Mouse (Mus musculus) embryonic facial prominence, embryonic 15.5 days (tissue): ENCODE results near the gene Cd63. TPM values are rescaled to one million over a fixed set of nuclear protein-coding genes. Genes with fewer than 3 reads are reported as not detected.

Experiments used
- ATAC-seq: fragments of 200-750 bp; cut with Nextera tagmentation; 2 replicates; pipeline ENCODE4 v1.8.0; 2017; ENCODE audit warnings: low read depth, moderate TSS enrichment; ENCODE audit not compliant: insufficient number of reproducible peaks, low FRiP score, low TSS enrichment
- H3K27ac ChIP-seq: fragments of 300-500 bp; sonication (generic); replicated peaks from 2 replicates; pipeline ENCODE4 v1.5.1; 2015; ENCODE audit warnings: mild to moderate bottlenecking, inconsistent platforms
- H3K27me3 ChIP-seq: fragments of 300-500 bp; sonication (generic); 2 replicates; pipeline ENCODE4 v1.6.1; 2015; ENCODE audit warnings: inconsistent platforms
- H3K36me3 ChIP-seq: fragments of 300-500 bp; sonication (generic); 2 replicates; pipeline ENCODE4 v1.6.1; 2015; ENCODE audit warnings: mild to moderate bottlenecking, inconsistent platforms
- H3K4me1 ChIP-seq: fragments of 300-500 bp; sonication (generic); 2 replicates; pipeline ENCODE4 v1.6.1; 2015; ENCODE audit warnings: inconsistent platforms
- H3K4me2 ChIP-seq: fragments of 300-500 bp; sonication (generic); replicated peaks from 2 replicates; pipeline ENCODE4 v1.6.1; 2015; ENCODE audit warnings: mild to moderate bottlenecking, inconsistent platforms
- H3K4me3 ChIP-seq: fragments of 300-500 bp; sonication (generic); replicated peaks from 2 replicates; pipeline ENCODE4 v1.5.1; 2015; ENCODE audit warnings: mild to moderate bottlenecking, inconsistent platforms
- H3K9ac ChIP-seq: fragments of 300-500 bp; sonication (generic); 2 replicates; pipeline ENCODE4 v1.6.1; 2015; ENCODE audit warnings: inconsistent platforms
- H3K9me3 ChIP-seq: fragments of 300-500 bp; sonication (generic); replicated peaks from 2 replicates; pipeline ENCODE4 v1.6.1; 2016; ENCODE audit warnings: inconsistent platforms
- WGBS: fragments of 180-500 bp; shearing (Covaris S2); methylation state at CpG from one replicate; pipeline ENCODE4 v1.1.7; 2015; 5-methylcytosine and 5-hydroxymethylcytosine counted together
- polyA plus RNA-seq: library from polyadenylated mRNA; unstranded; fragments of >200 nt; fragmentation: Nextera tagmentation; extraction: Ambion mirVana; gene quantifications from 2 replicates; pipeline ENCODE4 v1.2.1, GENCODE M21; 2015

Cd63 gene
- polyA plus RNA-seq, 1 experiment from 2014 or later: 1,010 TPM

- Histone ChIP-seq H3K9ac (peak within 1 kb of the TSS; percentile 72), H3K4me3 (peak within 1 kb of the TSS; percentile 77), H3K27me3 (peaks cover 10% of the 10 kb centered on the region), H3K9me3 (no peaks in the 10 kb centered on the region), H3K4me1 (peaks cover 42% of the 10 kb centered on the region), H3K4me2 (peak within 1 kb of the TSS; percentile 86), H3K36me3 (peaks cover 5% of the 10 kb centered on the region; the same call in 1 of the 2 replicates), H3K27ac (peak within 1 kb of the TSS; percentile 89)
- WGBS: under 1% methylated on average over 52 of the region's 89 CpGs
- peak; percentile 88 for ATAC-seq
Observed at GRCm38 (mm10) chr10:128891296-128892094, 9.3 kb upstream of the Cd63 start, which contains the start of gene Gdf11. Gene Gdf11 (minus strand): TSS chr10:128891718.

- Histone ChIP-seq H3K27me3 (peaks cover 12% of the 10 kb centered on the region), H3K36me3 (peaks cover 3% of the 10 kb centered on the region; the same call in 1 of the 2 replicates), H3K9ac (peak overlapping the region; percentile 23; the same call in 1 of the 2 replicates), H3K27ac (peak overlapping the region; percentile 89), H3K4me3 (peak overlapping the region; percentile 77), H3K4me2 (peak overlapping the region; percentile 86), H3K4me1 (peaks cover 44% of the 10 kb centered on the region), H3K9me3 (no peaks in the 10 kb centered on the region)
- 3% methylated on average over 9 of the region's 9 CpGs for WGBS
- ATAC-seq: no peak
Observed at GRCm38 (mm10) chr10:128892246-128892645, 8.5 kb upstream of the Cd63 start.

- H3K9me3 ChIP-seq: no peaks in the 10 kb centered on the region
- peak overlapping the region; percentile 35 for H3K4me2 ChIP-seq
- H3K36me3 ChIP-seq: no peaks in the 10 kb centered on the region
- peaks cover 26% of the 10 kb centered on the region for H3K4me1 ChIP-seq
- WGBS: under 1% methylated on average over 9 of the region's 9 CpGs
- ATAC-seq: no peak
- H3K27ac ChIP-seq: no peak overlapping the region
- peak overlapping the region; percentile 17 for H3K4me3 ChIP-seq
- no peak overlapping the region for H3K9ac ChIP-seq
- peaks cover 12% of the 10 kb centered on the region for H3K27me3 ChIP-seq
Observed at GRCm38 (mm10) chr10:128895437-128895836, 5.4 kb upstream of the Cd63 start.

- 5% methylated on average over 17 of the region's 17 CpGs for WGBS
Observed at GRCm38 (mm10) chr10:128895952-128896693, 4.7 kb upstream of the Cd63 start.

GRCm38 (mm10) chr10:128896807-128897206 is 4.0 kb upstream of the Cd63 start:
- Histone ChIP-seq H3K9ac (no peak overlapping the region), H3K4me1 (peaks cover 22% of the 10 kb centered on the region), H3K4me3 (no peak overlapping the region), H3K36me3 (no peaks in the 10 kb centered on the region), H3K27me3 (peaks cover 12% of the 10 kb centered on the region), H3K4me2 (no peak overlapping the region), H3K9me3 (no peaks in the 10 kb centered on the region), H3K27ac (peak overlapping the region; percentile 28; the same call in 1 of the 2 replicates)
- WGBS: 25% methylated on average over 1 of the region's 1 CpGs
- peak; percentile 68 for ATAC-seq

More at GRCm38 (mm10) chr10:128895952-128896693, 4.7 kb upstream of the Cd63 start:
- H3K36me3 ChIP-seq: no peaks in the 10 kb centered on the region
- peaks cover 22% of the 10 kb centered on the region for H3K4me1 ChIP-seq
- peaks cover 12% of the 10 kb centered on the region for H3K27me3 ChIP-seq
- H3K4me2 ChIP-seq: peak overlapping the region; percentile 35
- peak overlapping the region; percentile 17 for H3K4me3 ChIP-seq
- no peaks in the 10 kb centered on the region for H3K9me3 ChIP-seq
- peak overlapping the region; percentile 28; the same call in 1 of the 2 replicates for H3K27ac ChIP-seq
- ATAC-seq: peak; percentile 42; the same call in 1 of the 2 replicates
- H3K9ac ChIP-seq: no peak overlapping the region

- Histone ChIP-seq H3K9ac (no peak overlapping the region), H3K27ac (no peak overlapping the region; the same call in 1 of the 2 replicates), H3K9me3 (no peaks in the 10 kb centered on the region), H3K4me3 (no peak overlapping the region), H3K4me2 (no peak overlapping the region), H3K4me1 (peaks cover 18% of the 10 kb centered on the region), H3K27me3 (peaks cover 12% of the 10 kb centered on the region), H3K36me3 (no peaks in the 10 kb centered on the region)
- WGBS: 6% methylated on average over 1 of the region's 1 CpGs
- ATAC-seq: no peak
Observed at GRCm38 (mm10) chr10:128897501-128897900, 3.3 kb upstream of the Cd63 start.

GRCm38 (mm10) chr10:128899759-128900490 is 864 bp upstream of the Cd63 start:
- Histone ChIP-seq H3K9ac (no peak overlapping the region), H3K27ac (no peak overlapping the region)
- 80% methylated on average over 6 of the region's 6 CpGs for WGBS

GRCm38 (mm10) chr10:128901409-128901808 is 620 bp downstream of the Cd63 start:
- no peak for ATAC-seq
- H3K27me3 ChIP-seq: peaks cover 4% of the 10 kb centered on the region
- WGBS: 91% methylated on average over 1 of the region's 1 CpGs
- H3K4me2 ChIP-seq: no peak overlapping the region
- no peaks in the 10 kb centered on the region for H3K9me3 ChIP-seq
- no peaks in the 10 kb centered on the region for H3K36me3 ChIP-seq
- no peak overlapping the region for H3K27ac ChIP-seq
- H3K9ac ChIP-seq: no peak overlapping the region
- H3K4me3 ChIP-seq: no peak overlapping the region
- H3K4me1 ChIP-seq: peaks cover 4% of the 10 kb centered on the region; the same call in 1 of the 2 replicates

More at GRCm38 (mm10) chr10:128899759-128900490, 864 bp upstream of the Cd63 start:
- Histone ChIP-seq H3K36me3 (no peaks in the 10 kb centered on the region), H3K27me3 (peaks cover 12% of the 10 kb centered on the region), H3K4me3 (no peak overlapping the region), H3K4me2 (no peak overlapping the region), H3K9me3 (no peaks in the 10 kb centered on the region), H3K4me1 (peaks cover 11% of the 10 kb centered on the region)
- ATAC-seq: no peak

GRCm38 (mm10) chr10:128902409-128902988 is 1.7 kb downstream of the Cd63 start:
- no peaks in the 10 kb centered on the region for H3K4me1 ChIP-seq
- H3K4me3 ChIP-seq: no peak overlapping the region
- 62% methylated on average over 3 of the region's 3 CpGs for WGBS
- H3K27ac ChIP-seq: no peak overlapping the region
- no peak overlapping the region for H3K4me2 ChIP-seq
- H3K9ac ChIP-seq: no peak overlapping the region
- H3K36me3 ChIP-seq: no peaks in the 10 kb centered on the region
- no peaks in the 10 kb centered on the region for H3K27me3 ChIP-seq
- H3K9me3 ChIP-seq: no peaks in the 10 kb centered on the region
- no peak for ATAC-seq

- 63% methylated on average over 5 of the region's 5 CpGs for WGBS
- H3K9ac ChIP-seq: no peak overlapping the region
- no peak for ATAC-seq
- peaks cover 9% of the 10 kb centered on the region; the same call in 1 of the 2 replicates for H3K4me1 ChIP-seq
- H3K9me3 ChIP-seq: no peaks in the 10 kb centered on the region
- no peaks in the 10 kb centered on the region for H3K36me3 ChIP-seq
- H3K27me3 ChIP-seq: no peaks in the 10 kb centered on the region
- H3K4me3 ChIP-seq: no peak overlapping the region
- no peak overlapping the region for H3K4me2 ChIP-seq
- no peak overlapping the region for H3K27ac ChIP-seq
Observed at GRCm38 (mm10) chr10:128904812-128905211, 4.0 kb downstream of the Cd63 start.
